Mouse (Mus musculus): ENCODE data around the gene Atat1. TPM values are rescaled to one million over a fixed set of nuclear protein-coding genes. Genes with fewer than 3 reads are reported as not detected.

Gene Atat1
- polyA plus RNA-seq, 1 experiment from 2014 or later = 143 TPM

DNA sequence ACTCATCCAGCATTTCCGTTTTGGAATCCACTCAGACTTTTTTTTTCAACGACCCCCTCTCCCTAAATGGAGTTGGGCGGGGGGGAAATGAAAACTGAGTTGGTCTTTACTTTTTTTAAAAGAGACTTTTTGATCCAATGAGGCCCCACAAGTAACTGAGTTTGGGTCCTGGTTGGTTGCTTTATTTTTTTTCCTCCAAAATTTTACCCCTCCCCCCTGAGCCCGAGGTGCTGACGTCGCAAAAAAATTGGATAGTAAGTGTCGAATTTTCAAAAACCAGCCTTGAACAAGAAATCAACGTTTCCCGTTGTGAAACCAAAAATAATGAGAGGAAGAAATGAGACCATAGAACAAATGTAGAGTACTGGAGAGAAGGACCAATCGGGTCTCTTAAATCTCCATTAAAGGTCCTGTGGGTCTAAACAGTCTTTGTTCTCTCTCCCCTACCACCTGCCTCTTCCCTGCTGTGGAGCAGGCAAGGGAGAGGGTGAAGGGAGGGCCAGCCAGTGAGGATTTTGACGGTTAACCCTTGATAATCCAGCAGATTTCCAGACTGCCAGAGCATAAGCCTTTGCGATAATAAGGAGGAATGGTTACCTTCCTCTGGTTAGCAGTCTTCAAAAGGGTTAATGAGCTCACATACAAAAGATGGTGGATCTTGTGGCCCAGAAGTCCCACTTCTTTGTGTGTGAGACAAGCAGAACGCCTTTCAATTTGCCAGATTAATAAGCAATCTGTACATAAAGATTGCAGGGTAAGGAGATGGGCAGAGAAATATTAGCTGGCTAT, 7.8 kb upstream of the Atat1 start:
- H3K4me1 ChIP-seq (replicated peaks) = peaks cover 26% of the 10 kb centered on the region
- no peak for ATAC-seq (ENCODE audit: insufficient number of reproducible peaks, insufficient read depth, low FRiP score, low TSS enrichment, low read depth)
- H3K4me3 ChIP-seq (replicated peaks) = peak overlapping the region; percentile 70
- no peaks in the 10 kb centered on the region for H3K27me3 ChIP-seq
- H3K27ac ChIP-seq = peak overlapping the region; percentile 96
- WGBS = under 1% methylated on average over 13 of the region's 13 CpGs
- H3K9me3 ChIP-seq = no peaks in the 10 kb centered on the region
- peaks cover 25% of the 10 kb centered on the region for H3K36me3 ChIP-seq
- peak overlapping the region; percentile 94 for H3K9ac ChIP-seq (replicated peaks)
- peak overlapping the region; percentile 87 for H3K4me2 ChIP-seq

GRCm38 (mm10) chr17:35917143-35917462, 7.2 kb upstream of the Atat1 start:
- H3K4me1 ChIP-seq (replicated peaks) = peaks cover 26% of the 10 kb centered on the region
- no peaks in the 10 kb centered on the region for H3K9me3 ChIP-seq
- peak overlapping the region; percentile 96 for H3K27ac ChIP-seq
- peak overlapping the region; percentile 94 for H3K9ac ChIP-seq (replicated peaks)
- H3K27me3 ChIP-seq = no peaks in the 10 kb centered on the region
- no peak for ATAC-seq (ENCODE audit: insufficient number of reproducible peaks, insufficient read depth, low FRiP score, low TSS enrichment, low read depth)
- under 1% methylated on average over 8 of the region's 8 CpGs for WGBS
- peak overlapping the region; percentile 70 for H3K4me3 ChIP-seq (replicated peaks)
- peaks cover 30% of the 10 kb centered on the region for H3K36me3 ChIP-seq
- peak overlapping the region; percentile 87 for H3K4me2 ChIP-seq

- no peaks in the 10 kb centered on the region for H3K9me3 ChIP-seq
- WGBS = under 1% methylated on average over 83 of the region's 83 CpGs
- no peaks in the 10 kb centered on the region for H3K27me3 ChIP-seq
- peak within 1 kb of the TSS; percentile 87 for H3K4me2 ChIP-seq
- peak within 1 kb of the TSS; percentile 96 for H3K27ac ChIP-seq
- ATAC-seq (ENCODE audit: insufficient number of reproducible peaks, insufficient read depth, low FRiP score, low TSS enrichment, low read depth) = peak; percentile 94
- peak within 1 kb of the TSS; percentile 70 for H3K4me3 ChIP-seq (replicated peaks)
- peak within 1 kb of the TSS; percentile 94 for H3K9ac ChIP-seq (replicated peaks)
- peaks cover 26% of the 10 kb centered on the region for H3K4me1 ChIP-seq (replicated peaks)
- H3K36me3 ChIP-seq = peaks cover 34% of the 10 kb centered on the region
These were observed 6.6 kb upstream of the Atat1 start, which contains the start of the genes Mrps18b and Ppp1r10 for GRCm38 (mm10) chr17:35916297-35917142. Gene Mrps18b (minus strand): TSS chr17:35916389. Gene Ppp1r10 (plus strand): TSS chr17:35916434.

DNA sequence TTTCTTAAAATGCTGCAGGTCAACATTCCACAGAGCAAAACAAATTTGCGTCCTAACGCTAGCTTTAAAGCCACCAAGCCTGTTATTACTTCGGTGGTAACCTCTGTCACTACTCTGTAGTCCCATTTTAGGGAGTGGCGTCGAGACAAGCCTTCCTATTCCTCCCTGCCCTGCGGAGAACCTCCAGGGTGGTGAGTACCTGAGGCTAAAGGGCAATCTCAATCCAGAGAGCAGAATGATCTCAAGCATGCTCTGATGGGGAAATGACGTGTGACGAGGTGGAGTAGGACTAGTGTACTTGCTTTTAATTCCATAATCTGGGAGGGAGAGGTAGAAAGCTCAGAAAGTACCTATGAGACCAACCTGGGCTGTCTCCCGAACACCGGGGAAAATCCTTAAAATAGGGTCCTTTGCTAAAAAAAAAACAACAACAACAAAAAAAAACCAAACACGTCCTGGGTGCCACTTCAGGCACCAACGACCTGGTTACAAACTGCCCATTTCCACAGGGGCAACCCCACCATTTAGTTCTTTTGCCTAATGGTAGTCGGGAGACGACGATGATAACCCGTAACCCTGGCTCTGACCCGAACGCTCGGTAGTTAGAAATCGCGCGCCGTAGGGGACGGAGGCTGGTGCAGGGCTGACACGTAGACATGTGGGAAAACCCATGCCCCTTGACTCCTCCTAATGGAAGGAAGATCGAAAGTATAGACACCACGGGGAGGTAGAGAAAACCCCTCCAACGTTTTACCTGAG, 5.8 kb upstream of the Atat1 start:
- Histone ChIP-seq H3K4me1 (replicated peaks) (peaks cover 21% of the 10 kb centered on the region), H3K36me3 (peaks cover 39% of the 10 kb centered on the region), H3K9ac (replicated peaks) (peak overlapping the region; percentile 54), H3K27me3 (no peaks in the 10 kb centered on the region), H3K27ac (peak overlapping the region; percentile 96), H3K9me3 (no peaks in the 10 kb centered on the region), H3K4me3 (replicated peaks) (peak overlapping the region; percentile 70), H3K4me2 (peak overlapping the region; percentile 62)
- 2% methylated on average over 28 of the region's 28 CpGs for WGBS
- peak; percentile 12; the same call in 1 of the 2 replicates for ATAC-seq (ENCODE audit: insufficient number of reproducible peaks, insufficient read depth, low FRiP score, low TSS enrichment, low read depth)

GRCm38 (mm10) chr17:35914975-35915374, 5.1 kb upstream of the Atat1 start:
- no peak for ATAC-seq (ENCODE audit: insufficient number of reproducible peaks, insufficient read depth, low FRiP score, low TSS enrichment, low read depth)
- Histone ChIP-seq H3K4me2 (peak overlapping the region; percentile 62), H3K36me3 (peaks cover 39% of the 10 kb centered on the region), H3K9me3 (no peaks in the 10 kb centered on the region), H3K27ac (no peak overlapping the region), H3K4me3 (replicated peaks) (peak overlapping the region; percentile 70; the same call in 1 of the 2 replicates), H3K27me3 (no peaks in the 10 kb centered on the region), H3K9ac (replicated peaks) (no peak overlapping the region), H3K4me1 (replicated peaks) (peaks cover 14% of the 10 kb centered on the region)
- 81% methylated on average over 6 of the region's 6 CpGs for WGBS

DNA sequence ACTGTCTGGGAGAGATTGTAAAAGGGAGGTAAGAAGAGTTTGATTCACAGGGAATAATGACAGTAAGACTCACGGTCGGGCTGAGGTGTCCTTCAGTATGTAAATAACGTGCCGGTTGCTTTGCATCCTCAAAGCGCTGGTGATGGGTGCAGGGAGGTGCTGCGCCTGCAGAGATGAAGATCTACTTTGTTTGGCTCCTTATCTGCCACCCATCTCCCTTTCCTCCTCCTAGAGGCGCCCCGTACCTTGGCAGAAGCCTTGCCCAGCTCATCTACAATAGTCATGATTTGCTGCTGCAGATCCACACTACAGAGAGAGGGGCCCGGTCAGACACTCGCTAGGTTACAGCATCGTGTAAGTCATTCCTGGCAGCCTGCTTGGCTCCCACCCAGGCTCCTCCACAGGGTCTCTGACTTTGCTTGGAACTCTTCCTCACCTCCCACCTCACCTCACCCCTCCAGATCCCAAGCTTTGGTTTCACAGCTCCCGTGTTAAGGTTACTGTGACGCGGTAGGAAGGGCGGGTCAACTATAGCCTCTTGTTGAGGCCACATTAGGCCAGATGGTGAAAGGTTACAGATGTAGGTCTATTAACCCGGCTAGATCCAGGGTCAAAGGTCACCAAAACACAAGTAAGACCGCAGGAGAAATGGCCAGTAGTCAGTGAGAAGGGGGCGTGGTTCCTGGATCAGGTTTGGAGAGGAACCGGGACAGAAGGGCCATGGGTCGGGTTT, 523 bp downstream of the Atat1 start:
- Histone ChIP-seq H3K4me3 (replicated peaks) (peak overlapping the region; percentile 74), H3K9me3 (no peaks in the 10 kb centered on the region), H3K9ac (replicated peaks) (peak overlapping the region; percentile 81), H3K4me1 (replicated peaks) (peaks cover 16% of the 10 kb centered on the region), H3K4me2 (peak overlapping the region; percentile 91), H3K27me3 (no peaks in the 10 kb centered on the region), H3K36me3 (peaks cover 78% of the 10 kb centered on the region), H3K27ac (peak overlapping the region; percentile 57)
- peak; percentile 28 for ATAC-seq (ENCODE audit: insufficient number of reproducible peaks, insufficient read depth, low FRiP score, low TSS enrichment, low read depth)
- 22% methylated on average over 20 of the region's 20 CpGs for WGBS

DNA sequence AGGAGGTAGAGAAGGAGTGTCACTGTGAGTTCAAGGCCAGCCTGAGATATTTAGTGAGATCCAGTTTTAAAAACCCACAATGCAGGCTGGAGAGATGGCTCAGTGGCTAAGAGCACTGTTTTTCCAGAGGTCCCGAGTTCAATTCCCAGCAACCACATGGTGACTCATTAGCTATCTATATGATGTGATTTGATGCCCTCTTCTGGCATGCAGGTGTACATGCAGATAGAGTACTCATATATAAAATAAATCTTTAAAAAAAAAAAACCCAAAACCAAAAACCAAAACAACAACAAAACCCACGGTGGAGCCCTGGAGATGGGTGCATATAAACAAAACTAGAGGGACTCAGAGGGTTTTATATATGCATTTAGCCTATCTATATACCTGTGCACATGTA, 2.3 kb downstream of the Atat1 start:
- Histone ChIP-seq H3K27me3 (no peaks in the 10 kb centered on the region), H3K4me3 (replicated peaks) (no peak overlapping the region), H3K27ac (no peak overlapping the region), H3K4me2 (no peak overlapping the region), H3K9me3 (no peaks in the 10 kb centered on the region), H3K9ac (replicated peaks) (no peak overlapping the region), H3K36me3 (peaks cover 77% of the 10 kb centered on the region), H3K4me1 (replicated peaks) (peaks cover 16% of the 10 kb centered on the region)
- ATAC-seq (ENCODE audit: insufficient number of reproducible peaks, insufficient read depth, low FRiP score, low TSS enrichment, low read depth) = no peak
- WGBS = 83% methylated on average over 2 of the region's 2 CpGs

GRCm38 (mm10) chr17:35905587-35905986, 4.3 kb downstream of the Atat1 start:
- ATAC-seq (ENCODE audit: insufficient number of reproducible peaks, insufficient read depth, low FRiP score, low TSS enrichment, low read depth) = no peak
- Histone ChIP-seq H3K36me3 (peaks cover 79% of the 10 kb centered on the region), H3K27ac (no peak overlapping the region), H3K9me3 (no peaks in the 10 kb centered on the region), H3K4me2 (no peak overlapping the region), H3K4me1 (replicated peaks) (peaks cover 16% of the 10 kb centered on the region), H3K9ac (replicated peaks) (no peak overlapping the region), H3K27me3 (no peaks in the 10 kb centered on the region), H3K4me3 (replicated peaks) (no peak overlapping the region)
- WGBS = 93% methylated on average over 1 of the region's 1 CpGs

DNA sequence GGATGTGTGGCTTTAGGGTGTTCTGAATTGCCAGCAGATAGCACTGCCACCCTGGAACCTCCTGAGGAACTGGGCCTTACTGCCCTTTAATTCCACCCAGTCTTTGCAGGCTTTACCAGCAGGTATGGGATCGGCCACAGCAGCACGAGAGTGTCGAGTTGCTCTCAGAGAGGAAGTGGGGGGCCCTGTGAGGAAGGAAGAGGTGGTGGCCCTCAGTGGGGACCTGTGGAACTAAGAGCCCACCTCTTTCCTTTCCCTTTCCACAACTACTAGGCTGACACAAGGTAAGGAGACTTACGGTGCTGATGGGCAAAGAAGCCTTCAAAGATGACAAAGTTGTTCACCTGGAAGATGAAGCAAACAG, 5.9 kb downstream of the Atat1 start:
- Histone ChIP-seq H3K9ac (replicated peaks) (no peak overlapping the region), H3K9me3 (no peaks in the 10 kb centered on the region), H3K36me3 (peaks cover 95% of the 10 kb centered on the region), H3K4me3 (replicated peaks) (no peak overlapping the region), H3K4me2 (no peak overlapping the region), H3K4me1 (replicated peaks) (peaks cover 11% of the 10 kb centered on the region), H3K27me3 (no peaks in the 10 kb centered on the region), H3K27ac (no peak overlapping the region)
- no peak for ATAC-seq (ENCODE audit: insufficient number of reproducible peaks, insufficient read depth, low FRiP score, low TSS enrichment, low read depth)
- WGBS = 87% methylated on average over 4 of the region's 4 CpGs

DNA sequence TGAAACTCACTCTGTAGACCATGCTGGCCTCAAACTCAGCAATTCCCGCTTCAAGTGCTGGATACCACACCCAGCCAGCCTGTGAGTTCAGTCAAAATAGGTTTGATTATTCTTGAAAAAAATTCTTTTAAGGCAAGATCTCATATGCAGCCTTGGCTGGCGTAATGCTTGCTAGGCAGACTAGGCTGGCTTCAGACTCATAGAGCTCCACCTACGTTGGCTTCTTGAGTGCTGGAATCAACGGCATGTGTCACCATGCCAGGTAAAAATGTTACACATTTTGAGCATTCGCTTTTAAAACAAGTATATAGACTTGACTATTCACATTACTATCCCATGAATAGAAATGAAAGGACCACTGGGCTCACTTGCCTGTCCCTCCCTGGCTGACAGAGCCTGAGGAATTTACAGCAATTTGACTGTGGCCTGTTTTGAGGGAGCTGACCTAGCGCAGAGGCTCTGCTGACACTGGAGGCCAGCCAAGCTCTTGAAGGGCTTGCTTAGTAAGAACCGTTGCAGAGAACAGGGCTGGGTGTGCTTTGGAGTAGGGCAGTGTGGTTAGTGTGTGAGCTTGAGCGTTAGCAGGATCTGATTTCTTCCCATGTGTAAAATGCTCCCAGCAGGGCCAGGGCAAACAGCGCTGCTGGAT, 6.4 kb downstream of the Atat1 start:
- H3K9me3 ChIP-seq = no peaks in the 10 kb centered on the region
- H3K36me3 ChIP-seq = peaks cover 95% of the 10 kb centered on the region
- H3K27me3 ChIP-seq = no peaks in the 10 kb centered on the region
- H3K4me1 ChIP-seq (replicated peaks) = peaks cover 6% of the 10 kb centered on the region
- no peak overlapping the region for H3K4me3 ChIP-seq (replicated peaks)
- H3K27ac ChIP-seq = no peak overlapping the region
- no peak overlapping the region for H3K9ac ChIP-seq (replicated peaks)
- WGBS = 93% methylated on average over 9 of the region's 9 CpGs
- H3K4me2 ChIP-seq = no peak overlapping the region
- ATAC-seq (ENCODE audit: insufficient number of reproducible peaks, insufficient read depth, low FRiP score, low TSS enrichment, low read depth) = no peak
